Mouse (Mus musculus): ENCODE measurements around the gene Mog.

GRCm38 (mm10) chr17:37028212-37028611 lies 5.0 kb upstream of the Mog start:
- TF ChIP-seq GATA1 (IDR thresholded peaks at IDR 0.05; ENCODE audit: borderline replicate concordance, low read length) (no peak), FLI1 (IDR thresholded peaks at IDR 0.05; ENCODE audit: low read length) (no peak)
